Comparison of ENCODE assay signal across 9 mouse cellular contexts in genomic region chr2:104814181-104814951, GRCm38 (mm10). TPM values are rescaled to one million over a fixed set of nuclear protein-coding genes. Genes with fewer than 3 reads are reported as not detected.
DNase-seq lines count a peak whose midpoint lies in the region; ATAC-seq and TF ChIP-seq lines count a peak whose summit lies in the region.
"Had no signal": no experiment of that assay in that cellular context is flagged by ENCODE, and none has a peak within 500 bp of the region (broad histone marks: within the 10 kb centered on the region; RNA-seq: fewer than 3 reads in every experiment).

No protein-coding gene starts in this region.

- no peaks in the 10 kb centered on the region for H3K9me3 ChIP-seq in CH12.LX (replicated peaks; ENCODE audit: low read length)
- H3K9me3 ChIP-seq in forebrain, embryonic 12.5 days: no peaks in the 10 kb centered on the region
- no peaks in the 10 kb centered on the region for H3K9me3 ChIP-seq in liver, embryonic 14.5 days (ENCODE audit: control insufficient read depth, low read length)

- peak; percentile 5 for DNase-seq in cerebellum, adult 8-10 months
- no peak for DNase-seq in cerebellum, postnatal 36 days
- no peak for DNase-seq in CH12.LX (ENCODE audit: extremely low read depth)
- DNase-seq in liver, embryonic 14.5 days (ENCODE audit: low read depth in 3 of 3, low spot score in 3 of 3): no peak
- no peak for DNase-seq in gastrocnemius, postnatal 4 days (ENCODE audit: low spot score in 2 of 2)
- no peak for DNase-seq in left cerebral cortex, adult 8-10 months (ENCODE audit: low spot score in 2 of 2)
- DNase-seq in ovary, postnatal 36 days (ENCODE audit: low spot score): no peak
- DNase-seq: cerebellum, postnatal 25 days had no signal

- H3K79me2 ChIP-seq in CH12.LX (replicated peaks; ENCODE audit: control insufficient read depth, extremely low read depth, insufficient read depth, poor library complexity, severe bottlenecking): peaks cover 56% of the 10 kb centered on the region

- no peaks in the 10 kb centered on the region for H3K27me3 ChIP-seq in CH12.LX (replicated peaks)
- no peaks in the 10 kb centered on the region for H3K27me3 ChIP-seq in forebrain, embryonic 12.5 days
- H3K27me3 ChIP-seq in liver, embryonic 14.5 days (ENCODE audit: control insufficient read depth, insufficient read depth, low read length): no peaks in the 10 kb centered on the region

- 44% methylated on average over 5 of the region's 5 CpGs for WGBS in forebrain, embryonic 12.5 days
- WGBS in liver, embryonic 14.5 days (ENCODE audit: insufficient replicate concordance): 48% methylated on average over 5 of the region's 5 CpGs

- no peak for TF ChIP-seq RAD21 in CH12.LX (IDR thresholded peaks at IDR 0.05; ENCODE audit: low read depth, low read length)

- ATAC-seq in forebrain, embryonic 12.5 days (ENCODE audit: low FRiP score): no peak
- no peak for ATAC-seq in liver, embryonic 14.5 days (ENCODE audit: insufficient read depth)

- no peak overlapping the region; the same call in 1 of the 2 replicates for H3K9ac ChIP-seq in CH12.LX (ENCODE audit: insufficient read depth, low read depth)
- peak overlapping the region; percentile 5; the same call in 1 of the 2 replicates for H3K9ac ChIP-seq in forebrain, embryonic 12.5 days
- no peak overlapping the region for H3K9ac ChIP-seq in liver, embryonic 14.5 days (replicated peaks)

- dilution Hi-C loops in CH12.LX (cut with MboI; ENCODE audit: extremely low pct_ligation_motif_present, extremely low pct_unique_long_range_greater_than_20kb, low sequenced_read_pairs): no loop called here

- TF ChIP-seq EP300 in CH12.LX (IDR thresholded peaks at IDR 0.05; ENCODE audit: low read length): no peak
- no peak for TF ChIP-seq EP300 in liver, embryonic 14.5 days (IDR thresholded peaks at IDR 0.05; ENCODE audit: low read depth)

- H3K4me3 ChIP-seq in CH12.LX (replicated peaks in 1 of 3; ENCODE audit: low read depth in 2 of 3, low read length in 2 of 3, poor library complexity in 1 of 3): peak overlapping the region in 2 of 3 experiments; percentile 68 to 92
- H3K4me3 ChIP-seq in forebrain, embryonic 12.5 days (replicated peaks): peak overlapping the region; percentile 13
- H3K4me3 ChIP-seq in liver, embryonic 14.5 days (ENCODE audit: insufficient read depth in 1 of 2, low read depth in 2 of 2, low read length in 2 of 2): no peak overlapping the region

- TF ChIP-seq CTCF in CH12.LX (conservative IDR thresholded peaks at IDR 0.05 in 1 of 2, IDR thresholded peaks at IDR 0.05 in 1 of 2; ENCODE audit: low read depth in 2 of 2, low read length in 2 of 2): no peak
- no peak for TF ChIP-seq CTCF in liver, embryonic 14.5 days (IDR thresholded peaks at IDR 0.05; ENCODE audit: low read depth)

- in situ Hi-C loops in CH12.LX (cut with MboI; ENCODE audit: low pct_ligation_motif_present, low pct_unique_long_range_greater_than_20kb, low sequenced_read_pairs): no loop called here

- H3K4me2 ChIP-seq in CH12.LX (ENCODE audit: insufficient read depth, low read depth, poor library complexity, severe bottlenecking): peak overlapping the region; percentile 21; the same call in 1 of the 2 replicates
- peak overlapping the region; percentile 44 for H3K4me2 ChIP-seq in forebrain, embryonic 12.5 days
- H3K4me2 ChIP-seq in liver, embryonic 14.5 days (ENCODE audit: low read depth): peak overlapping the region; percentile 4

- peaks cover 2 to 7% of the 10 kb centered on the region in 2 experiments for H3K36me3 ChIP-seq in CH12.LX (replicated peaks in 1 of 2; ENCODE audit: control insufficient read depth in 1 of 2, insufficient read depth in 1 of 2, low read length in 1 of 2)
- peaks cover 5% of the 10 kb centered on the region; the same call in 1 of the 2 replicates for H3K36me3 ChIP-seq in forebrain, embryonic 12.5 days (replicated peaks)
- no peaks in the 10 kb centered on the region for H3K36me3 ChIP-seq in liver, embryonic 14.5 days (replicated peaks; ENCODE audit: control insufficient read depth, insufficient read depth, low read depth)

- peaks cover 14 to 59% of the 10 kb centered on the region in 2 experiments; a peak in 3 of 4 replicates for H3K4me1 ChIP-seq in CH12.LX (ENCODE audit: control insufficient read depth in 1 of 2, insufficient read depth in 2 of 2)
- H3K4me1 ChIP-seq in forebrain, embryonic 12.5 days: peaks cover 25% of the 10 kb centered on the region
- H3K4me1 ChIP-seq in liver, embryonic 14.5 days (replicated peaks; ENCODE audit: control insufficient read depth in 2 of 2, insufficient read depth in 2 of 2, low read length in 1 of 2): peaks cover 9 to 14% of the 10 kb centered on the region in 2 experiments; a peak in 3 of 4 replicates

- TF ChIP-seq POLR2A in CH12.LX (IDR thresholded peaks at IDR 0.05; ENCODE audit: low read depth, low read length): no peak

- H3K27ac ChIP-seq in CH12.LX (ENCODE audit: insufficient read depth, low read depth): no peak overlapping the region
- peak overlapping the region; percentile 61; the same call in 1 of the 2 replicates for H3K27ac ChIP-seq in forebrain, embryonic 12.5 days
- H3K27ac ChIP-seq in liver, embryonic 14.5 days: no peak overlapping the region

TF ChIP-seq in CH12.LX, 34 proteins besides CTCF, POLR2A, EP300 and RAD21:
- TF ChIP-seq GABPA (IDR thresholded peaks at IDR 0.05; ENCODE audit: insufficient replicate concordance, low read depth, low read length) (no peak), MAFK (IDR thresholded peaks at IDR 0.05; ENCODE audit: insufficient replicate concordance, low read length) (no peak), PAX5 (IDR thresholded peaks at IDR 0.05; ENCODE audit: low read length) (no peak), ZNF384 (IDR thresholded peaks at IDR 0.05; ENCODE audit: low read depth, low read length) (no peak), MAX (IDR thresholded peaks at IDR 0.05; ENCODE audit: low read length) (no peak), MYC (IDR thresholded peaks at IDR 0.05; ENCODE audit: low read depth, low read length) (no peak), TCF12 (IDR thresholded peaks at IDR 0.05; ENCODE audit: low read depth, low read length) (no peak), MAZ (IDR thresholded peaks at IDR 0.05; ENCODE audit: low read depth, low read length) (no peak), POLR2AphosphoS2 (IDR thresholded peaks at IDR 0.05; ENCODE audit: low read depth, low read length) (no peak), MXI1 (IDR thresholded peaks at IDR 0.05; ENCODE audit: low read depth, low read length) (no peak), JUND (conservative IDR thresholded peaks at IDR 0.05; ENCODE audit: low read depth, low read length) (no peak), MEF2A (IDR thresholded peaks at IDR 0.05; ENCODE audit: borderline replicate concordance, low read depth, low read length) (no peak), USF2 (conservative IDR thresholded peaks at IDR 0.05; ENCODE audit: low read depth, low read length) (no peak), HCFC1 (IDR thresholded peaks at IDR 0.05; ENCODE audit: low read depth, low read length) (no peak), ZC3H11A (IDR thresholded peaks at IDR 0.05; ENCODE audit: low read depth, low read length) (no peak), RCOR1 (conservative IDR thresholded peaks at IDR 0.05; ENCODE audit: low read depth, low read length) (no peak), CHD2 (IDR thresholded peaks at IDR 0.05; ENCODE audit: low read length) (no peak), SIN3A (IDR thresholded peaks at IDR 0.05; ENCODE audit: low read length) (no peak), ZMIZ1 (IDR thresholded peaks at IDR 0.05; ENCODE audit: low read depth, low read length) (no peak), KAT2A (IDR thresholded peaks at IDR 0.05; ENCODE audit: insufficient replicate concordance, low read length) (no peak)

RNA-seq across cellular contexts. Expression of gene Qser1, which starts 2.2 kb away (rescaled TPM):
- total RNA-seq in CH12.LX (2012; rRNA removed) (3.3 and 3.7 TPM in 2 replicates), CH12.LX (2014; rRNA removed) (6.3 and 6.8 TPM in 2 replicates)
- polyA plus RNA-seq in CH12.LX (2012; ENCODE audit: insufficient read length, low read depth): 9.5 and 10.2 TPM in 2 replicates
- polyA plus RNA-seq in forebrain, embryonic 12.5 days (2016; fragmentation: Nextera tagmentation; extraction: Ambion mirVana): 15.5 and 15.6 TPM in 2 replicates
- polyA plus RNA-seq in liver, embryonic 14.5 days (2012; rRNA removed): 2.0 and 2.7 TPM in 2 replicates
- polyA plus RNA-seq in liver, embryonic 14.5 days (2014; fragmentation: Nextera tagmentation; extraction: Ambion mirVana): 2.4 and 3.0 TPM in 2 replicates
- total RNA-seq in gastrocnemius, postnatal 4 days (2021): 10 to 100 TPM; 27.6 to 28.5 TPM
- 10 to 100 TPM in 3 of 4 experiments, 1 to 10 TPM in 1; 10.0 to 12.2 (median 10.9) TPM for total RNA-seq in left cerebral cortex, adult 8-10 months (2022)

RNA-seq across cellular contexts. Expression of gene Prrg4, which starts 35.3 kb away (rescaled TPM):
- total RNA-seq in CH12.LX (2012; rRNA removed): 18.3 and 21.0 TPM in 2 replicates
- 24.4 and 24.7 TPM in 2 replicates for total RNA-seq in CH12.LX (2014; rRNA removed)
- 11.0 and 13.9 TPM in 2 replicates for polyA plus RNA-seq in CH12.LX (2012; ENCODE audit: insufficient read length, low read depth)
- 0.70 and 0.94 TPM in 2 replicates for polyA plus RNA-seq in forebrain, embryonic 12.5 days (2016; fragmentation: Nextera tagmentation; extraction: Ambion mirVana)
- polyA plus RNA-seq in liver, embryonic 14.5 days (2012; rRNA removed): 0.08 and 0.09 TPM in 2 replicates
- 0.15 TPM in 1 of 2 replicates, not detected in the other for polyA plus RNA-seq in liver, embryonic 14.5 days (2014; fragmentation: Nextera tagmentation; extraction: Ambion mirVana)
- 1 to 10 TPM in 1 of 2 experiments, under 1 TPM in 1; 0.78 to 1.6 TPM for total RNA-seq in gastrocnemius, postnatal 4 days (2021)
- total RNA-seq in left cerebral cortex, adult 8-10 months (2022): 1 to 10 TPM in 2 of 4 experiments, under 1 TPM in 2; 0.24 to 1.2 (median 0.91) TPM

RNA-seq across cellular contexts. Expression of gene Ccdc73, which starts 53.2 kb away (rescaled TPM):
- total RNA-seq in CH12.LX (2012; rRNA removed): 1.8 and 5.1 TPM in 2 replicates
- 2.2 TPM in 1 of 2 replicates, not detected in the other for total RNA-seq in CH12.LX (2014; rRNA removed)
- 0.97 and 2.2 TPM in 2 replicates for polyA plus RNA-seq in CH12.LX (2012; ENCODE audit: insufficient read length, low read depth)
- polyA plus RNA-seq in forebrain, embryonic 12.5 days (2016; fragmentation: Nextera tagmentation; extraction: Ambion mirVana): 8.8 and 9.7 TPM in 2 replicates
- 2.1 TPM in 1 of 2 replicates, not detected in the other for polyA plus RNA-seq in liver, embryonic 14.5 days (2012; rRNA removed)
- polyA plus RNA-seq in liver, embryonic 14.5 days (2014; fragmentation: Nextera tagmentation; extraction: Ambion mirVana): 2.5 and 3.5 TPM in 2 replicates
- 1 to 10 TPM; 3.1 to 4.1 TPM for total RNA-seq in gastrocnemius, postnatal 4 days (2021)
- 1 to 10 TPM in 1 of 4 experiments, not detected in 3; 3.3 TPM for total RNA-seq in left cerebral cortex, adult 8-10 months (2022)

Comparison
In these comparisons a context has a peak if more than half of its experiments do, and no peak if none do; other contexts are left out.
1. H3K4me3 ChIP-seq: peak in CH12.LX (2 of 3) and forebrain, embryonic 12.5 days (single experiment); none in liver, embryonic 14.5 days (0 of 2).
2. RNA of gene Prrg4, which starts 35.3 kb away (total RNA-seq): 18.3 to 24.7 TPM in CH12.LX; 0.78 to 1.6 TPM in gastrocnemius, postnatal 4 days and 0.24 to 1.2 TPM in left cerebral cortex, adult 8-10 months; every median in the first group is over 4 times any median in the second.
3. Peak in every context shown above with its lines, with median percentiles within 50 percentile points of each other: H3K4me2 ChIP-seq.